Mouse (Mus musculus) CH12F3 (cell line): ENCODE results near the gene Dpf1.

Experiments used
- in situ Hi-C: fragments of 300-500 bp; cut with MboI; formaldehyde crosslinking; loops from 2 replicates; pipeline ENCODE4 v1.14.3; 2020; ENCODE audit warnings: low sequenced_read_pairs

Dpf1 gene

DNA sequence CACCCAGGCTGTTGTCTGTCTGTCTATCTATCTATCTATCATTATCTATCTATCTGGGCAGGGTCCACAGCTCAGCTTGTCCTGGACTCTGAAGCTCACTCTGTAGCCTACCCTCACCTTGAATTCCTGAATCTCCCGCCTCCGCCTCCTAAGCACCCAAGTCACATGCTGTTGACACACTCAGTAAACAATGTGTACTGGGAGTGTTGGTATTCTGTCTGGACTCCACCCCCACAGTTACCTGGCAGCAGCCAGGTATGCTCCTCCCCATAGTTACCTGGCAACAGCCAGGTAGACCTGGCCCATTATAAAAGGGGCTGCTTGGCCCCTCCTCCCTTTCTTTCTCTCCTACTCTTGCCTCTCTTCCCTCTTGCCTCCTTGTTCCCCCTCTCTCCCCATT is 15.7 kb upstream of the Dpf1 start:
- in situ Hi-C loops: no loop called here

GRCm38 (mm10) chr7:29288942-29289638 is 14.7 kb upstream of the Dpf1 start, which contains the start of gene Ppp1r14a:
Gene Ppp1r14a (plus strand): TSS chr7:29289308.
- in situ Hi-C loops: no loop called here

DNA sequence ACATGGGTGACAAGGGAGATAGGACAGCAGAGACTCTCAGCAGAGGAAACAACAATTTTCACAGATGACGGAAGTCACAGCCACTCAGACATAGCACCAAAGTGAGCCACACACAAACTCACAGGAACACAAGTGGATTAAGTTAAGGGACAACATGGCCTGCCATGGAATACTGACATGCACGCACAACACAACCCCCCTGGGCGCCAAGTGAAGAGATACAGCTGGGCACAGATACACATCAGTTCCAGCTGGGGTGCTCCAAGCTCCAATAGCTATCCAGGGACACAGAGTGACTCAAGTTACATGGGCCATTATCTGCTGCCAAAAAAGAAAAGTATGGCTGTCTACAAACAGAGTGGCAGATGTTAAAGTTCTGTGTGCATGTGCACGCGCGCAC is 13.9 kb upstream of the Dpf1 start:
- in situ Hi-C loops: no loop called here

DNA sequence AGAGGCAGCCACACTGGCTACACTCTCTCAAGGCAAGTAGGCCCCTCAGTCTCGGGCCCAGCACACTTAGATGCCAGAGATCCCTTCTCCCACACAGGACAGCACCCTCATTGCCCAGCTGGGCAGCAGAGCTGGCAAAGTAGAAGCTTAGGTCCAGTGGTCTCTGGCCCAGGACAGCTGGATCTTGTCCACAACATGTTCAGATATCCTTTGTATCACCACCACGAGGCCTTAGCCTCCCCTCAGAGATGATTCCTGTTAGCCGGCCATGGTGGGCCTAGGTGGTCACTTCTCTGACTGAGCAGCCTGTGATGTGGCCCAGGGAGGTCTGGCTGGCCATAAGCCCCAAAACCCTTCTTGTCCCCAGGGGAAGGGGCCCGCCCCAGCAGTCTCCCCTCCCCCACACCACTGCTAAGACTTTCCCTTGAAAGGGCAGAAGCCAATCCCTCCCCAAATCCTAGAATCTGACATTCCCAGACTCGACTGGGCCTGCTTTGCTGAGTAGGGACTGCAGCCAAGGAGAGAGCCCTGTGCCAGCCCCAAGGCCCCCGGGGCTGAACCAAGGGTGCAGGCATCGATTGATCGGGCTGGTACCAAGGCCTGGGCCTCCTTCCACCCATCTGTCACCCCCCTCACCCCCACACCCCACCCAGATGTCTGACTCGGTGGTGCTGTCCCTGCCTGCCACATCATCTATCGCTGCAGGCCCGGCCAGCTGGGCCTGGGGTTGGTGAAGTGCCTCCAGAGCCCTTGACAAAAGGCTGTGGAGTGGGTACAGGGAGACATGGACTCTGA is 12.9 kb upstream of the Dpf1 start:
- in situ Hi-C loops: no loop called here

- in situ Hi-C loops: no loop called here
These were observed 11.9 kb upstream of the Dpf1 start for GRCm38 (mm10) chr7:29291616-29292457.

- in situ Hi-C loops: no loop called here
These were observed 11.2 kb upstream of the Dpf1 start for GRCm38 (mm10) chr7:29292458-29293098.

- in situ Hi-C loops: no loop called here
These were observed 10.4 kb upstream of the Dpf1 start for GRCm38 (mm10) chr7:29293131-29294065.

- in situ Hi-C loops: no loop called here
These were observed 9.5 kb upstream of the Dpf1 start for GRCm38 (mm10) chr7:29294111-29294761.

- in situ Hi-C loops: no loop called here
These were observed 7.7 kb upstream of the Dpf1 start for GRCm38 (mm10) chr7:29295861-29296647.

DNA sequence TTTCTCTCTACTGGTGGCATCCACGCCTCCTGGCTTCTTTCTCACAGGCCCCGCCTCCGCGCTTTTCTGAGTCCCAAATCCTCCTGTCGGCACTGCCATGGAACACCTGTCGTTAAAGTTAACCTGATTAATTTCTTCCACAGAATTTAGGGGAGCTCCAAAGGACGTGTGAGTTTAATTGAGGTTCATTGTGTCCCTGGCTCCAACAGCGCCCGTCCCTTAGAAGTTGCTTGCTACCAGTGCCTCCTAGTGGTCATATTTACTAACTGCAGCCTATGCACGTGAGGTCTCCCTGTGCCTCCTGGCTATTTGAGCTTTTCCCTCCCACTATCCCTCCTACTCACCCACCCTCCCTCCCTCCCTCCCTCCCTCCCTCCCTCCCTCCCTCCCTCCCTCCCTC is 6.8 kb upstream of the Dpf1 start:
- in situ Hi-C loops: no loop called here

- in situ Hi-C loops: no loop called here
These were observed 2.6 kb upstream of the Dpf1 start for GRCm38 (mm10) chr7:29301127-29301566.

GRCm38 (mm10) chr7:29302641-29303040 is 1.1 kb upstream of the Dpf1 start:
- in situ Hi-C loops: no loop called here

GRCm38 (mm10) chr7:29304463-29305262 is 912 bp downstream of the Dpf1 start:
- in situ Hi-C loops: no loop called here

- in situ Hi-C loops: no loop called here
These were observed 1.7 kb downstream of the Dpf1 start for GRCm38 (mm10) chr7:29305263-29305988.

DNA sequence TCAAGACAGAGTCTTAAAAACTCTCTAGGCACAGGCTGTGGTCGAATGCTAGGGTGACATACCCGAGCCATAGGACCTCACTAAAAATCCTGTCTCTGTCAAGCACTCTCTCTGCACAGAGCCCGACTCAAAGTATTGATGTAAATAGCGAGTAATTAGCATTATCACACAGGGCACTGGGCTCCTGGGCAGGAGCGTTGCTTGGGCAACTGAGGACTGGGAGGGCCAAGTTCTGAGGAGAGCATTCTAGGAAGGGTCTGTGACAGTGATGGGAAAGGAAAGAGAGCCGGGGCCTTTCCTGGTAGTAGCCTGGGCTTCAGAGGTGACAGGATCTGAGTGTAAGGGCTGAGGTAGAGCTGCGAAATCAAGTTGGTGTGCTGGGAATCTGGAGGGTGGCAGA is 2.4 kb downstream of the Dpf1 start:
- in situ Hi-C loops: no loop called here

DNA sequence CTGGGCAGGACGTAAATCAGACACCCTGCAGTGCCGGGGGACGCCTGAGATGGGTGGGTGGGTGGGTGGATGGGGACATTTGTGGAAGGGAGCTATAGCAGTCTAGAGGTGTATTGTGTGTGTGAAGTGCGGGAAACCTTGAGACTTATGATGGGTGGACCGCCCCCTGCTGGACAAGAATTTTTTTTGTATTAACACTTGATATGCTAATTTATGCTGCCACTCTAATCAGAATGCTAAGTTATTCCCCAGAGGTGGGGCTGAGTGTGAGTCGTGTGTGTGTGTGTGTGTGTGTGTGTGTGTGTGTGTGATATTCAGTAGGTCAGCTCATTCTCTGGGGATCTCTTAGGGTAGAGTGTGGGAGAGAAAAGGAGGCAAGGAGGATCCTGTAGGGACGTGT is 2.9 kb downstream of the Dpf1 start:
- in situ Hi-C loops: no loop called here
